Mouse (Mus musculus): Measurements from ENCODE around the gene B3galt4.
"Not testable (repeated sequence)": the region's sequence is repeated elsewhere in the genome, so short reads cannot be mapped to it uniquely, and the experiment has no call there.

B3galt4 gene

GRCm38 (mm10) chr17:33968489-33968888 lies 17.2 kb upstream of the B3galt4 start:
- peak; percentile 86 for DNase-seq (ENCODE audit: extremely low spot score)

DNA sequence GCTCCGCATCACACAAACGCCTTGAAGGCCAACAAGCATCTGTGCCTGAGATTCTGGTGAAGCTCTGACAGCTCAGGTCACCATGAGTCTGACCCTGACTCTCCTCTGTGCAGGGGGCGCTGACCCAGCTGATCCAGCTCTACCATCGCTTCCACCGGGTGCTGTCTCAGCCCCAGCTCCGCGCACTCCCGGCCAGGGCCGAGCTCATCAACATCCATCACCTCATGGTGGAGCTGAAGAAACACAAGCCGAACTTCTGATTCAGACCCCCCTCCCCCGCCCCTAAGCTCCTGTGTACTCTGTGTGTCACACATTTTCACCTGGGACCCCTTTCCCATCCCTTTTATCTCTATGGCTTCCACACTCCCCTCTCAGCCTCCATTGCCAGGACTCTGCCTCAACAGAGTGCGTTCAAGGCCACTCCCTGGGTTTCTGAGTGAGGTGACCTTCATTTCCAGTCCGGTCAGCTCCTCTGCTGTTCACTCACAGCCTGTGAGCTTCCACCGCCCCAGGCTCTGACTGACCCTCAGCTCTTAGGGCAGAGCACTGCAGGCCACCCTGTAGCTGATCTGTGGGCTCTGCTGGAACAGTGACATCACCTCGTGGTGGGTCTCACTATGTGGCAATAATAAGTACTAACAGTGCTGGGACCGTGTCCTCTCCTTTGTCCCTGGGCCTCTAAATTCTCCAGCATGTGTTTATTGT lies 14.7 kb upstream of the B3galt4 start:
- DNase-seq (ENCODE audit: extremely low spot score): no peak

- no peak for DNase-seq (ENCODE audit: extremely low spot score)
These were observed 14.0 kb upstream of the B3galt4 start for GRCm38 (mm10) chr17:33965082-33965845.

DNA sequence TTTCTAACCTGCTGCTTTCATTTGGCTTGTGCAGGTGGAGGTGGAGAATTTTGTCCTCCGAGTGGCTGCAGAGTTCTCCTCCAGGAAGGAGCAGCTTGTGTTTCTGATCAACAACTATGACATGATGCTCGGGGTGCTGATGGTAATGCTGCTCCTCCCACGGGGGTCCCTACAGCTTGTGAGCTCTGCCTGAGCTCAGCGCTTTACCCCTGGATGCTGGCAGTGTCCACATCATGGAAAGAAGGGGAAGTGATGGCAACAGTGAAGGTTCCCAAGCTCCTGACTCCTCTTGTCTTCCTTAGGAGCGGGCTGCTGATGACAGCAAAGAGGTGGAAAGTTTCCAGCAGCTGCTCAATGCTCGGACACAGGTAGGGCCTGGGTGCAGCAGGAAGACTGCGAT lies 11.6 kb upstream of the B3galt4 start:
- no peak for DNase-seq (ENCODE audit: extremely low spot score)

DNA sequence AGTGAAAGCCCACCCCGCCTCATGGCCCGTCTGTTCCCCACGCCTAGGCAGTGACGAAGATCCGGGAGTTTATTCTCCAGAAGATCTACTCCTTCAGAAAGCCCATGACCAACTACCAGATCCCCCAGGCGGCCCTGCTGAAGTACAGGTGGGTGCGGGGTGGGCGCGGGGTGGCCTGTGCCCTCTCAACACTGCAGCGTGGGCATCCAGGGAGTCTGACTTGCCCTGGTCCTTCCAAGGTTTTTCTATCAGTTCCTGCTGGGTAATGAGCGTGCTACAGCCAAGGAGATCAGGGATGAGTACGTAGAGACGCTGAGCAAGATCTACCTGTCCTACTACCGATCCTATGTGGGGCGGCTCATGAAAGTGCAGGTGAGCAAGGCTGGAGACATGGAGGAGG lies 8.7 kb upstream of the B3galt4 start:
- DNase-seq (ENCODE audit: extremely low spot score): no peak

- DNase-seq (ENCODE audit: extremely low spot score): no peak
These were observed 7.8 kb upstream of the B3galt4 start for GRCm38 (mm10) chr17:33959135-33959534.

DNA sequence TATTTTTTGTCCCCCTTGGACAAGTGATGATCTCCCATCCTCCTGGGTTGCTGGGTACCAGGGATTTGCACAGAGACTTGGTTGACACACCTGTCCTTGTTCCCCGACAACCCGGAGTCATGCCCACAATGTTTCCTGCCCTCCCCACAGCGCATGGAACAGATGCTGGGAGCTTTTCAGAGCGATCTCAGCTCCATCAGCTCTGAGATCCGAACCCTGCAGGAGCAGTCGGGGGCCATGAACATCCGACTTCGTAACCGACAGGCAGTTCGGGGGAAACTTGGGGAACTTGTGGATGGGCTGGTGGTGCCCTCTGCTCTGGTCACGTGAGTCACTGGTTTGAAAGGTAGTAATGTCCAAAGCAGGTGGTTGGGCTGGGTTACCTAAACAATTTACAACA lies 7.2 kb upstream of the B3galt4 start:
- DNase-seq (ENCODE audit: extremely low spot score): no peak

- no peak for DNase-seq (ENCODE audit: extremely low spot score)
These were observed 6.2 kb upstream of the B3galt4 start for GRCm38 (mm10) chr17:33957493-33957892.

GRCm38 (mm10) chr17:33956336-33956735 lies 5.0 kb upstream of the B3galt4 start:
- no peak for DNase-seq (ENCODE audit: extremely low spot score)

GRCm38 (mm10) chr17:33955555-33956214 lies 4.4 kb upstream of the B3galt4 start, which contains the start of the genes Vps52 and Rps18:
TSS of gene Vps52 (plus strand) at chr17:33955812.
TSS of gene Rps18 (minus strand) at chr17:33956001.
- DNase-seq (ENCODE audit: extremely low spot score): peak; percentile 97

- no peak for DNase-seq (ENCODE audit: extremely low spot score)
These were observed 3.6 kb upstream of the B3galt4 start for GRCm38 (mm10) chr17:33954646-33955554.

GRCm38 (mm10) chr17:33953961-33954565 lies 2.8 kb upstream of the B3galt4 start:
- no peak for DNase-seq (ENCODE audit: extremely low spot score)

- DNase-seq (ENCODE audit: extremely low spot score): no peak
These were observed 2.0 kb upstream of the B3galt4 start for GRCm38 (mm10) chr17:33953310-33953709.

DNA sequence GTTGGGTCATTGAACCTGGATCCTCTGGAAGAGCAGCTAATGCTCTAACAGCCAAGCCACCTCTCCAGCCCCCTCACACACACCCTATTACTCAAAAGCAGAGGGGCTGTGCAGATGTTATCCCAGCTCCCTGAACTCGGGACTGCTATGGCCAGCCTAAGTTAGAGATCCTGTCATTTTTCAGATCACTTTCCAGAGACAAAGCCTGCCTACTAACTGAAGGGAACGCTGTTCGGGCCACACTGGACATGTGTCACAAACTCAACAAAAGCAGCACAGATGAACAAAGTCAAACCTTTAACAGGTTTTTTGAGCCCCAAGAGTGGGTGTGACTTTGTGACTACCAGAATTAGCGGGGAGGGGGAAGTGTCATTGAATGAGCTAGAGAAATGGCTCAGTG lies 1.6 kb upstream of the B3galt4 start:
- DNase-seq (ENCODE audit: extremely low spot score): no peak

DNA sequence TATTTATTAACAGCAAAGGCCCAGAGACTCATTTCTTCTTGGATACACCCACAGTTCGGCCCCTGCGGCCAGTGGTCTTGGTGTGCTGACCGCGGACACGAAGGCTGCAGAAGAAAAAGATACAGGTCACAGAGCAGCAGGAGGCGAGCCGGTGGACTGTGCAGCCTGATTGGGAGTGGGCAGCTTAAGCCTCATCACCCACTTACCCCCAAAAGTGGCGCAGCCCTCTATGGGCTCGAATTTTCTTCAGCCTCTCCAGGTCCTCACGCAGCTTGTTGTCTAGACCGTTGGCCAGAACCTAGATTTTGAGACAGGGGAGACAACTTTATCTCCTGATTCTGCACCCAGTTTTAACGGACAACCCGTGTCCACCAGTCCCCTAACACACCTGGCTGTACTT lies 727 bp upstream of the B3galt4 start:
- not testable (repeated sequence) for DNase-seq (ENCODE audit: extremely low spot score)

DNA sequence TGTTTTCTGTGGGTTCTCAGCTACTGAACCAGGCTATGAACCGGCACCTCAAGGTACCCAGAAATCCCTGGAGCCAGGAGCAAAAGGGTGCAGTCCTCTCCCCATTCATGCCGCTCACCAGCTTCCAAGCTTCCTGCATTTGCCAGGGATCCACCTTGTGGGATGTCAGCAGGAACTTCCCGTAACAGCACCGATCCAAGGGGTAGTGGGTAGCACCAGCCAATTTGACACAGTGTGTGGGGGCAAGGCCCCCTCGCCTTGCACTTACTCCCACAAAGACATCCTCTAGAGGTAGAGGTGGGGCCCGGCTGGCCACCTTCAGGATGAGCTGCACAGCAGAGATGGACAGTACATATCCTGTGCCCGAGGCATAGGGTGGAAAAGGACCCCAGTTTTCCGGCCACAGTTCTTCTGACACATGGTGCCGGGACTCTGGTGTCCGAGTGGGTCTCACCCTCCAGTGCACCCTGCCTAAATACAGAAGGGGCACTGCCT lies 1.1 kb downstream of the B3galt4 start:
- no peak for DNase-seq (ENCODE audit: extremely low spot score)

GRCm38 (mm10) chr17:33948905-33949537 lies 2.3 kb downstream of the B3galt4 start:
- no peak for DNase-seq (ENCODE audit: extremely low spot score)

DNA sequence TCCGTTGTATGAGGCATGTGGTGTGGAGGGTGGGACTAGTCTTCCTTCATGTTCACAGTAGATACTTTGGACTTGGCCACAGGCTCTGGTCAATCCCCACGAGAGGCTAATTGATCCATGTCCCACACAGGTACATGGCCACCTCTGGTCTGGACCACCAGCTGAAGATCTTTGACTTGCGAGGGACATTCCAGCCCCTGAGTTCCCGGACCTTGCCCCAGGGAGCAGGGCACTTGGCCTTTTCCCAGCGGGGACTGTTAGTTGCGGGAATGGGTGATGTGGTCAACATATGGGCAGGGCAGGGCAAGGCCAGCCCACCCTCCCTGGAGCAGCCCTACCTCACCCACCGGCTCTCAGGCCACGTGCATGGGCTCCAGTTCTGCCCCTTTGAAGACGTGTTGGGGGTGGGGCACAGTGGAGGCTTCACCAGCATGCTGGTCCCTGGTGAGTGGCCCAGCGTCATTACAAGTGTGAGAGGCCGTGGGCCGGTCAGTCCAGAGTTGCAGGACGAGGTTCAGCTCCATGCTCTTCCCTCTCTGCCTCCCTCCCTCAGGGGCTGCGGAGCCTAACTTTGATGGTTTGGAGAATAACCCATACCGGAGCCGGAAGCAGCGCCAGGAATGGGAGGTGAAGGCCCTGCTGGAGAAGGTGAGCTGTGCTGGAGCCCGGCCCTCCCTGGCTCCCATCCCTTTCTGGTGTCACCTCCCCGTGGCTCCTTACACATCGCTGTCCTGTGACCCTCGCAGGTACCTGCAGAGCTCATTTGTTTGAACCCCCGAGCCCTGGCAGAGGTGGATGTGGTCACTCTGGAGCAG lies 3.0 kb downstream of the B3galt4 start:
- no peak for DNase-seq (ENCODE audit: extremely low spot score)

DNA sequence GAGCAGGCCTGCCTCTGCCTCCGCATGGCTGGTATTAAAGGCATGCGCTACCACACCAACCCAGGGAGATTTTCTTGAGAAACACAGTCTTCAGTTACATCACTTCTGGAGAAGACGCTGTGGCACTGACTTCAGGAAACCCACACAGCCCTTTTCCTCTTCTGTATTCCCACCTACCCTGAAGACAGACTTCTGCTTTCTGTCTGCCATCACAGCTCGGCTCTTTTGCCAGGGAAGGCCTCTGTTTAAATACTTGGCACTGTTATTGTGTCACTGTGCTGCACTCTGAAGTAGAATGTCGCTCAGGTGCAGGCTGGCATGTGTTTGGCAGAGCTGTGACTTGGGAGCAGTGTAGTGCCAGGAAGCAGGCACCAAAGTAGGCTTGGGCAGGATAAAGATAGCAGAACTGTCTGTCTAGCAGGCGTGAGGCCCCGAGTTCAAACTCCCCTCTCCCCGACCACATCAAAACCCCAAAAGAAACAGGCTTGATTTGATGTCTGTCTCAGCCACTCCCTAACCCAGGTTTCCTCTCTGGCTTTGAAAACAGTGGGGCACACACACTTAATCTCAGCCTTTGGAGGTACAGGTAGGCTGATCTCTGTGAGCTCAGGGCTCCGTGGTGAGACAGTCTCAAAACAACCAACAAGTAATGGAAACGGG lies 3.7 kb downstream of the B3galt4 start:
- DNase-seq (ENCODE audit: extremely low spot score): no peak
